Mouse (Mus musculus) brain, embryonic 14.5 days (tissue): Measurements from ENCODE around the gene Scyl1.

ENCODE experiments used
- CTCF ChIP-seq: fragments of 200-500 bp; IDR thresholded peaks from 2 replicates; pipeline ENCODE4 v1.5.1; 2012; ENCODE audit warnings: inconsistent platforms, mild to moderate bottlenecking, moderate library complexity, borderline replicate concordance; ENCODE audit not compliant: insufficient read depth, insufficient read length; ENCODE audit errors: extremely low read depth
- POLR2A ChIP-seq: fragments of 200-500 bp; IDR thresholded peaks from 2 replicates; pipeline ENCODE4 v1.6.1; 2012; ENCODE audit warnings: mild to moderate bottlenecking, inconsistent platforms, borderline replicate concordance; ENCODE audit not compliant: poor library complexity, insufficient read depth, insufficient read length, severe bottlenecking; ENCODE audit errors: extremely low read depth

GRCm38 (mm10) chr19:5749476-5749875 is 21.7 kb downstream of the Scyl1 start:
- TF ChIP-seq CTCF (no peak), POLR2A (no peak)
